Mouse (Mus musculus) C2C12 (cell line): ENCODE results near the gene Tec. TPM values are rescaled to one million over a fixed set of nuclear protein-coding genes. Genes with fewer than 3 reads are reported as not detected.

Experiments
- H3K27me3 ChIP-seq: one replicate; pipeline ENCODE4 v1.6.1; 2011; ENCODE audit not compliant: control insufficient read depth, insufficient read depth, insufficient read length
- H3K36me3 ChIP-seq: one replicate; pipeline ENCODE4 v1.6.1; 2011; ENCODE audit not compliant: control insufficient read depth, insufficient read depth
- H3K4me3 ChIP-seq: one replicate; pipeline ENCODE4 v1.5.1; 2011; ENCODE audit warnings: mild to moderate bottlenecking, control low read depth; ENCODE audit not compliant: poor library complexity, insufficient read depth, severe bottlenecking
- H3K79me2 ChIP-seq: one replicate; pipeline ENCODE4 v1.6.1; 2011; ENCODE audit not compliant: control insufficient read depth, insufficient read depth
- H3K79me3 ChIP-seq: one replicate; pipeline ENCODE4 v1.6.1; 2011; ENCODE audit warnings: low read depth, control low read depth
- H3ac ChIP-seq: one replicate; pipeline ENCODE3; 2011; ENCODE audit warnings: low read depth; ENCODE audit not compliant: control insufficient read depth, insufficient read length
- CEBPB ChIP-seq: IDR thresholded peaks from one replicate; pipeline ENCODE4 v1.6.1; 2011; ENCODE audit warnings: low read depth, mild to moderate bottlenecking, control low read depth, moderate library complexity
- CTCF ChIP-seq: IDR thresholded peaks from one replicate; pipeline ENCODE4 v1.5.1; 2011; ENCODE audit not compliant: control insufficient read depth, insufficient read depth, insufficient read length
- FOSL1 ChIP-seq: IDR thresholded peaks from one replicate; pipeline ENCODE4 v1.8.0; 2011; ENCODE audit warnings: mild to moderate bottlenecking, low read length; ENCODE audit not compliant: poor library complexity, insufficient read depth, severe bottlenecking
- MAX ChIP-seq: IDR thresholded peaks from one replicate; pipeline ENCODE4 v1.6.1; 2011; ENCODE audit warnings: mild to moderate bottlenecking, control low read depth
- MYOD1 ChIP-seq: IDR thresholded peaks from one replicate; pipeline ENCODE4 v1.6.1; 2011; ENCODE audit warnings: low read depth; ENCODE audit not compliant: control insufficient read depth, insufficient read length
- MYOG ChIP-seq: IDR thresholded peaks from one replicate; pipeline ENCODE4 v1.6.1; 2011; ENCODE audit not compliant: control insufficient read depth, insufficient read length; ENCODE audit errors: extremely low read depth
- USF1 ChIP-seq: IDR thresholded peaks from one replicate; pipeline ENCODE4 v1.6.1; 2011; ENCODE audit warnings: low read depth, mild to moderate bottlenecking, control low read depth, moderate library complexity
- polyA plus RNA-seq: library from polyadenylated mRNA; unstranded; fragments of >200 nt; fragmentation: generic; extraction: Trizol; gene quantifications from one replicate; pipeline ENCODE4 v1.2.1, GENCODE M21; 2012; ENCODE audit warnings: missing spikeins

The Tec gene
- polyA plus RNA-seq, 1 experiment, result 0.88 TPM

GRCm38 (mm10) chr5:72845928-72846630 lies 22.2 kb downstream of the Tec start:
- H3K27me3 ChIP-seq, result no peaks in the 10 kb centered on the region
- TF ChIP-seq MYOG, result no peak
- TF ChIP-seq CEBPB, result no peak
- TF ChIP-seq CTCF, result no peak
- TF ChIP-seq MYOD1, result no peak
- TF ChIP-seq MAX, result no peak
- TF ChIP-seq FOSL1, result no peak
- TF ChIP-seq USF1, result no peak
- no peak overlapping the region for H3K4me3 ChIP-seq
- H3K79me3 ChIP-seq, result no peaks in the 10 kb centered on the region
- H3ac ChIP-seq, result no peak overlapping the region
- no peaks in the 10 kb centered on the region for H3K79me2 ChIP-seq
- no peaks in the 10 kb centered on the region for H3K36me3 ChIP-seq

GRCm38 (mm10) chr5:72844776-72845495 lies 23.3 kb downstream of the Tec start:
- Histone ChIP-seq H3K27me3 (no peaks in the 10 kb centered on the region), H3K79me3 (no peaks in the 10 kb centered on the region), H3K4me3 (no peak overlapping the region), H3K79me2 (no peaks in the 10 kb centered on the region), H3K36me3 (no peaks in the 10 kb centered on the region), H3ac (no peak overlapping the region)
- TF ChIP-seq CTCF (no peak), MYOD1 (no peak), FOSL1 (no peak), CEBPB (no peak), MAX (no peak), MYOG (no peak), USF1 (no peak)

- H3K79me3 ChIP-seq, result no peaks in the 10 kb centered on the region
- H3ac ChIP-seq, result no peak overlapping the region
- H3K27me3 ChIP-seq, result no peaks in the 10 kb centered on the region
- H3K4me3 ChIP-seq, result no peak overlapping the region
- no peaks in the 10 kb centered on the region for H3K36me3 ChIP-seq
- TF ChIP-seq CEBPB (no peak), CTCF (no peak), MAX (no peak), USF1 (no peak), MYOD1 (no peak), MYOG (no peak), FOSL1 (no peak)
- no peaks in the 10 kb centered on the region for H3K79me2 ChIP-seq
These were observed 24.0 kb downstream of the Tec start for GRCm38 (mm10) chr5:72844294-72844693.

- H3K4me3 ChIP-seq, result no peak overlapping the region
- TF ChIP-seq USF1 (no peak), MAX (no peak), CEBPB (no peak), MYOD1 (no peak), CTCF (no peak)
- H3K79me3 ChIP-seq, result no peaks in the 10 kb centered on the region
These were observed 28.6 kb downstream of the Tec start for GRCm38 (mm10) chr5:72839655-72840054.

GRCm38 (mm10) chr5:72838976-72839375 lies 29.3 kb downstream of the Tec start:
- no peak overlapping the region for H3ac ChIP-seq
- TF ChIP-seq CTCF (no peak), MYOG (no peak), USF1 (no peak), CEBPB (no peak), MAX (no peak)
- no peaks in the 10 kb centered on the region for H3K27me3 ChIP-seq

More at GRCm38 (mm10) chr5:72839655-72840054, 28.6 kb downstream of the Tec start:
- no peaks in the 10 kb centered on the region for H3K27me3 ChIP-seq
- no peaks in the 10 kb centered on the region for H3K79me2 ChIP-seq
- H3ac ChIP-seq, result no peak overlapping the region
- no peaks in the 10 kb centered on the region for H3K36me3 ChIP-seq

More at GRCm38 (mm10) chr5:72838976-72839375, 29.3 kb downstream of the Tec start:
- Histone ChIP-seq H3K4me3 (no peak overlapping the region), H3K79me3 (no peaks in the 10 kb centered on the region), H3K79me2 (no peaks in the 10 kb centered on the region), H3K36me3 (no peaks in the 10 kb centered on the region)
